14 mouse cellular contexts compared by ENCODE assay signal in the genomic region with DNA sequence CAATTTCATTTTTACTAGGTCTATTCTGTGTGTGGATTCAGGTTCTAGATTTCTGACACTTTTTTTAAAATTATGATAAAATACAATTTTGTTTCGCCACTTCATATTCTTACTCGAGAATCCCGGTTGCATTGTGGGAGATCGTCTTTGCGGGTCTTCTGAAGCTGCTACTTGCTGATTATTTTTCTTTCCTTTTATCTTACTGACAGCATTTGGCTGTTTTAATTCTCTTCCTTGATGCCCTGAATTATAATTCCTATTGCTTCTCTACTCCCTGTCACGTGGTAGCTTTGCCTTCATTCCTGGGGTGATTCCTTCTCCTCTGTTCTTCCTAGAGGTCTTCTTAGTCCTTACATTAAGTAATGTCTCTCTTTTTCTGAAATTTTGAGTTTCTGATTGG.
"Had no signal": no experiment of that assay in that cellular context is flagged by ENCODE, and none has a peak within 500 bp of the region (broad histone marks: within the 10 kb centered on the region; RNA-seq: fewer than 3 reads in every experiment).

No protein-coding gene starts in this region.

- DNase-seq: lung, adult 18-20 months; lung, embryonic 14.5 days; lung, postnatal 10 days; lung, postnatal 4 days; midbrain, embryonic 14.5 days; retina, postnatal 1 day; right cerebral cortex, adult 18-20 months; right cerebral cortex, postnatal 25 days; right cerebral cortex, postnatal 4 days; spleen, adult 18-20 months; thymus, adult 18-20 months; thymus, postnatal 14 days; thymus, postnatal 36 days had no signal

- ATAC-seq: midbrain, embryonic 16.5 days had no signal
